Mouse (Mus musculus) midbrain, embryonic 15.5 days (tissue): Measurements from ENCODE around the gene Fam221b. TPM values are rescaled to one million over a fixed set of nuclear protein-coding genes. Genes with fewer than 3 reads are reported as not detected.

Experiments used
- ATAC-seq: fragments of 200-750 bp; cut with Nextera tagmentation; replicated peaks from 2 replicates; pipeline ENCODE4 v1.8.0; 2017; ENCODE audit warnings: moderate TSS enrichment
- H3K27ac ChIP-seq: fragments of 300-500 bp; sonication (generic); 2 replicates; pipeline ENCODE4 v1.5.1; 2015; ENCODE audit warnings: mild to moderate bottlenecking, inconsistent platforms
- H3K27me3 ChIP-seq: fragments of 300-500 bp; sonication (generic); replicated peaks from 2 replicates; pipeline ENCODE4 v1.6.1; 2015; ENCODE audit warnings: inconsistent platforms
- H3K36me3 ChIP-seq: fragments of 300-500 bp; sonication (generic); replicated peaks from 2 replicates; pipeline ENCODE4 v1.6.1; 2015; ENCODE audit warnings: inconsistent platforms
- H3K4me1 ChIP-seq: fragments of 300-500 bp; sonication (generic); 2 replicates; pipeline ENCODE4 v1.6.1; 2015; ENCODE audit warnings: inconsistent platforms
- H3K4me2 ChIP-seq: fragments of 300-500 bp; sonication (generic); 2 replicates; pipeline ENCODE4 v1.6.1; 2015; ENCODE audit warnings: inconsistent platforms, mild to moderate bottlenecking, moderate library complexity
- H3K4me3 ChIP-seq: fragments of 300-500 bp; sonication (generic); 2 replicates; pipeline ENCODE4 v1.5.1; 2015; ENCODE audit warnings: mild to moderate bottlenecking, inconsistent platforms
- H3K9ac ChIP-seq: fragments of 300-500 bp; sonication (generic); 2 replicates; pipeline ENCODE4 v1.6.1; 2015; ENCODE audit warnings: mild to moderate bottlenecking, inconsistent platforms
- H3K9me3 ChIP-seq: fragments of 300-500 bp; sonication (generic); 2 replicates; pipeline ENCODE4 v1.6.1; 2016; ENCODE audit warnings: inconsistent platforms
- WGBS: fragments of 180-500 bp; shearing (Covaris S2); methylation state at CpG from one replicate; pipeline ENCODE4 v1.1.7; 2015; ENCODE audit warnings: mixed read lengths; 5-methylcytosine and 5-hydroxymethylcytosine counted together
- polyA plus RNA-seq: library from polyadenylated mRNA; unstranded; fragments of >200 nt; fragmentation: Nextera tagmentation; extraction: Ambion mirVana; gene quantifications from 2 replicates; pipeline ENCODE4 v1.2.1, GENCODE M21; 2015

The Fam221b gene
- polyA plus RNA-seq: 1.3 and 1.6 TPM in 2 replicates

- peaks cover 9% of the 10 kb centered on the region for H3K27me3 ChIP-seq
- peak within 1 kb of the TSS; percentile 92 for H3K4me2 ChIP-seq
- peak; percentile 95 for ATAC-seq
- no peaks in the 10 kb centered on the region for H3K36me3 ChIP-seq
- 2% methylated on average over 33 of the region's 41 CpGs for WGBS
- H3K9me3 ChIP-seq: no peaks in the 10 kb centered on the region
- H3K9ac ChIP-seq: peak within 1 kb of the TSS; percentile 87
- H3K27ac ChIP-seq: peak within 1 kb of the TSS; percentile 77
- peak within 1 kb of the TSS; percentile 85 for H3K4me3 ChIP-seq
- H3K4me1 ChIP-seq: peaks cover 42% of the 10 kb centered on the region
These were observed at the start of gene Fam221b, which contains the start of gene Tmem8b for GRCm38 (mm10) chr4:43668782-43669427. Gene Fam221b, minus strand, starts transcription at chr4:43669145. Gene Tmem8b, plus strand, starts transcription at chr4:43668971.

GRCm38 (mm10) chr4:43713652-43714219, 44.8 kb upstream of the Fam221b start:
- WGBS: 42% methylated on average over 7 of the region's 7 CpGs
- no peak for ATAC-seq
- no peaks in the 10 kb centered on the region for H3K27me3 ChIP-seq
- H3K9ac ChIP-seq: no peak overlapping the region
- no peak overlapping the region for H3K4me3 ChIP-seq
- H3K4me2 ChIP-seq: no peak overlapping the region
- no peaks in the 10 kb centered on the region for H3K36me3 ChIP-seq
- no peaks in the 10 kb centered on the region for H3K9me3 ChIP-seq
- H3K27ac ChIP-seq: no peak overlapping the region
- no peaks in the 10 kb centered on the region for H3K4me1 ChIP-seq

GRCm38 (mm10) chr4:43711821-43712220, 42.9 kb upstream of the Fam221b start:
- no peaks in the 10 kb centered on the region for H3K36me3 ChIP-seq
- no peak overlapping the region for H3K4me2 ChIP-seq
- ATAC-seq: no peak
- no peak overlapping the region for H3K4me3 ChIP-seq
- WGBS: 1% methylated on average over 2 of the region's 2 CpGs
- no peak overlapping the region for H3K27ac ChIP-seq
- no peaks in the 10 kb centered on the region for H3K4me1 ChIP-seq
- H3K9ac ChIP-seq: no peak overlapping the region
- no peaks in the 10 kb centered on the region for H3K27me3 ChIP-seq
- H3K9me3 ChIP-seq: no peaks in the 10 kb centered on the region

GRCm38 (mm10) chr4:43709869-43710268, 40.9 kb upstream of the Fam221b start, which contains the start of gene Olfr71:
Gene Olfr71, minus strand, starts transcription at chr4:43710255.
- Histone ChIP-seq H3K4me3 (no peak within 1 kb of the TSS), H3K9ac (no peak within 1 kb of the TSS), H3K27me3 (no peaks in the 10 kb centered on the region), H3K27ac (no peak within 1 kb of the TSS), H3K9me3 (no peaks in the 10 kb centered on the region), H3K36me3 (no peaks in the 10 kb centered on the region), H3K4me2 (no peak within 1 kb of the TSS), H3K4me1 (no peaks in the 10 kb centered on the region)
- 85% methylated on average over 6 of the region's 6 CpGs for WGBS
- ATAC-seq: no peak

- Histone ChIP-seq H3K27me3 (no peaks in the 10 kb centered on the region), H3K4me2 (no peak overlapping the region), H3K9me3 (no peaks in the 10 kb centered on the region), H3K36me3 (no peaks in the 10 kb centered on the region), H3K9ac (no peak overlapping the region), H3K4me3 (no peak overlapping the region), H3K27ac (no peak overlapping the region), H3K4me1 (no peaks in the 10 kb centered on the region)
- ATAC-seq: no peak
- WGBS: 87% methylated on average over 13 of the region's 13 CpGs
These were observed 37.0 kb upstream of the Fam221b start for GRCm38 (mm10) chr4:43705991-43706390.

GRCm38 (mm10) chr4:43703851-43704250, 34.9 kb upstream of the Fam221b start:
- no peaks in the 10 kb centered on the region for H3K4me1 ChIP-seq
- no peak overlapping the region for H3K27ac ChIP-seq
- no peak overlapping the region for H3K4me2 ChIP-seq
- whole genome bisulfite sequencing: 70% methylated on average over 8 of the region's 8 CpGs
- ATAC-seq: no peak
- H3K9me3 ChIP-seq: no peaks in the 10 kb centered on the region
- H3K9ac ChIP-seq: no peak overlapping the region
- no peaks in the 10 kb centered on the region for H3K36me3 ChIP-seq
- H3K4me3 ChIP-seq: no peak overlapping the region
- no peaks in the 10 kb centered on the region for H3K27me3 ChIP-seq

- Histone ChIP-seq H3K9ac (no peak overlapping the region), H3K4me1 (no peaks in the 10 kb centered on the region), H3K27me3 (no peaks in the 10 kb centered on the region), H3K9me3 (no peaks in the 10 kb centered on the region), H3K36me3 (no peaks in the 10 kb centered on the region), H3K27ac (no peak overlapping the region), H3K4me2 (no peak overlapping the region), H3K4me3 (no peak overlapping the region)
- no peak for ATAC-seq
- 77% methylated on average over 6 of the region's 6 CpGs for WGBS
These were observed 34.5 kb upstream of the Fam221b start for GRCm38 (mm10) chr4:43703439-43703838.

GRCm38 (mm10) chr4:43700707-43701106, 31.8 kb upstream of the Fam221b start, which contains the start of gene Olfr70:
Gene Olfr70, minus strand, starts transcription at chr4:43700807.
- 92% methylated on average over 6 of the region's 6 CpGs for WGBS
- Histone ChIP-seq H3K27ac (no peak within 1 kb of the TSS), H3K4me1 (no peaks in the 10 kb centered on the region)

GRCm38 (mm10) chr4:43696561-43696960, 27.6 kb upstream of the Fam221b start:
- Histone ChIP-seq H3K36me3 (no peaks in the 10 kb centered on the region), H3K27ac (no peak overlapping the region), H3K9ac (no peak overlapping the region), H3K27me3 (no peaks in the 10 kb centered on the region), H3K9me3 (no peaks in the 10 kb centered on the region), H3K4me1 (no peaks in the 10 kb centered on the region), H3K4me3 (no peak overlapping the region), H3K4me2 (no peak overlapping the region)
- 86% methylated on average over 13 of the region's 13 CpGs for WGBS
- ATAC-seq: no peak

More at GRCm38 (mm10) chr4:43700707-43701106, 31.8 kb upstream of the Fam221b start, which contains the start of gene Olfr70:
- no peak for ATAC-seq
- Histone ChIP-seq H3K27me3 (no peaks in the 10 kb centered on the region), H3K9me3 (no peaks in the 10 kb centered on the region), H3K4me2 (no peak within 1 kb of the TSS), H3K4me3 (no peak within 1 kb of the TSS), H3K36me3 (no peaks in the 10 kb centered on the region), H3K9ac (no peak within 1 kb of the TSS)

GRCm38 (mm10) chr4:43695249-43695671, 26.3 kb upstream of the Fam221b start:
- H3K27me3 ChIP-seq: no peaks in the 10 kb centered on the region
- no peaks in the 10 kb centered on the region for H3K9me3 ChIP-seq
- 32% methylated on average over 9 of the region's 9 CpGs for WGBS
- H3K27ac ChIP-seq: no peak overlapping the region
- H3K9ac ChIP-seq: no peak overlapping the region
- H3K36me3 ChIP-seq: 0 out of 2 replicates have a peak, but pooled peaks cover 2% of the 10 kb centered on the region
- no peak for ATAC-seq
- H3K4me2 ChIP-seq: no peak overlapping the region
- H3K4me3 ChIP-seq: no peak overlapping the region
- H3K4me1 ChIP-seq: no peaks in the 10 kb centered on the region

GRCm38 (mm10) chr4:43694439-43695248, 25.7 kb upstream of the Fam221b start:
- 83% methylated on average over 1 of the region's 1 CpGs for WGBS
- Histone ChIP-seq H3K4me2 (no peak overlapping the region), H3K27ac (no peak overlapping the region), H3K27me3 (no peaks in the 10 kb centered on the region), H3K4me3 (no peak overlapping the region), H3K36me3 (peaks cover 8% of the 10 kb centered on the region; the same call in 1 of the 2 replicates), H3K9ac (no peak overlapping the region), H3K9me3 (no peaks in the 10 kb centered on the region), H3K4me1 (no peaks in the 10 kb centered on the region)
- ATAC-seq: no peak

GRCm38 (mm10) chr4:43693806-43694241, 24.9 kb upstream of the Fam221b start:
- H3K27ac ChIP-seq: no peak overlapping the region
- H3K4me3 ChIP-seq: no peak overlapping the region
- H3K27me3 ChIP-seq: no peaks in the 10 kb centered on the region
- H3K4me2 ChIP-seq: no peak overlapping the region
- WGBS: 79% methylated on average over 5 of the region's 5 CpGs
- H3K4me1 ChIP-seq: no peaks in the 10 kb centered on the region
- peaks cover 13% of the 10 kb centered on the region; the same call in 1 of the 2 replicates for H3K36me3 ChIP-seq
- no peak for ATAC-seq
- H3K9me3 ChIP-seq: no peaks in the 10 kb centered on the region
- H3K9ac ChIP-seq: no peak overlapping the region
